Mouse (Mus musculus) gastrocnemius, postnatal 14 days (tissue): ENCODE data around the gene Ptbp3. TPM values are rescaled to one million over a fixed set of nuclear protein-coding genes. Genes with fewer than 3 reads are reported as not detected.
A peak's percentile ranks its signal among the peaks of the same experiment; 100 is the strongest.

Experiments used
- DNase-seq: peaks from one replicate; pipeline ENCODE4 v3.0.0; 2021; ENCODE audit warnings: mixed read lengths
- intact Hi-C: fragments of 180-260 bp; cut with DNase I; formaldehyde crosslinking; loops from one replicate; pipeline ENCODE4 v1.15.1; 2025; ENCODE audit warnings: low total_unique reads
- total RNA-seq, 2 experiments: library from RNA; stranded (reverse); gene quantifications; 2 replicates each; pipeline ENCODE4 v1.2.3; 2021

The Ptbp3 gene
- total RNA-seq, 2 experiments from 2014 or later: 18.5 to 20.3 TPM

GRCm38 (mm10) chr4:59445516-59445915, 103.6 kb downstream of the Ptbp3 start:
- DNase-seq: no peak
- intact Hi-C loops: no loop called here

- intact Hi-C loops: no loop called here
- no peak for DNase-seq
These were observed 104.2 kb downstream of the Ptbp3 start for GRCm38 (mm10) chr4:59444994-59445393.

GRCm38 (mm10) chr4:59444085-59444484, 105.1 kb downstream of the Ptbp3 start:
- no peak for DNase-seq
- intact Hi-C loops: no loop called here

- intact Hi-C loops: no loop called here
- DNase-seq: no peak
These were observed 107.9 kb downstream of the Ptbp3 start for GRCm38 (mm10) chr4:59441265-59441664.

- intact Hi-C loops: no loop called here
- no peak for DNase-seq
These were observed 109.2 kb downstream of the Ptbp3 start for GRCm38 (mm10) chr4:59439960-59440359.

GRCm38 (mm10) chr4:59439041-59439440, 110.1 kb downstream of the Ptbp3 start:
- intact Hi-C loops: no loop called here
- DNase-seq: no peak

- peak; percentile 47 for DNase-seq
- intact Hi-C loops: no loop called here
These were observed 110.9 kb downstream of the Ptbp3 start, which contains the start of gene Susd1 for GRCm38 (mm10) chr4:59437990-59438854. Gene Susd1, minus strand, starts transcription at chr4:59438633.

GRCm38 (mm10) chr4:59435951-59436350, 113.2 kb downstream of the Ptbp3 start:
- DNase-seq: no peak
- intact Hi-C loops: no loop called here

GRCm38 (mm10) chr4:59434039-59434438, 115.1 kb downstream of the Ptbp3 start:
- intact Hi-C loops: no loop called here
- no peak for DNase-seq

GRCm38 (mm10) chr4:59429128-59429527, 120.0 kb downstream of the Ptbp3 start:
- intact Hi-C loops: no loop called here
- DNase-seq: no peak

- DNase-seq: no peak
- intact Hi-C loops: no loop called here
These were observed 122.7 kb downstream of the Ptbp3 start for GRCm38 (mm10) chr4:59426429-59426828.

- intact Hi-C loops: no loop called here
- no peak for DNase-seq
These were observed 126.4 kb downstream of the Ptbp3 start for GRCm38 (mm10) chr4:59422808-59423207.

GRCm38 (mm10) chr4:59422025-59422783, 127.0 kb downstream of the Ptbp3 start:
- DNase-seq: no peak

More at GRCm38 (mm10) chr4:59422025-59422783, 127.0 kb downstream of the Ptbp3 start:
- intact Hi-C loops: no loop called here

Other genes starting within 250 kb of the Ptbp3 start
- gene Susd1, start 110.7 kb downstream of the Ptbp3 start, total RNA-seq: 1 to 10 TPM in 1 of 2 experiments, under 1 TPM in 1; 0.40 to 1.3 TPM
- gene Hsdl2, start 32.2 kb upstream of the Ptbp3 start, total RNA-seq: 10 to 100 TPM; 47.5 to 65.0 TPM
- 1 to 10 TPM; 3.7 to 5.2 TPM for gene E130308A19Rik, start 76.8 kb upstream of the Ptbp3 start, total RNA-seq